Mouse (Mus musculus): ENCODE data around the gene Ssr2. TPM values are rescaled to one million over a fixed set of nuclear protein-coding genes. Genes with fewer than 3 reads are reported as not detected.

Ssr2 gene
- total RNA-seq, 2 experiments from 2014 or later: 90.4 to 94.5 TPM

DNA sequence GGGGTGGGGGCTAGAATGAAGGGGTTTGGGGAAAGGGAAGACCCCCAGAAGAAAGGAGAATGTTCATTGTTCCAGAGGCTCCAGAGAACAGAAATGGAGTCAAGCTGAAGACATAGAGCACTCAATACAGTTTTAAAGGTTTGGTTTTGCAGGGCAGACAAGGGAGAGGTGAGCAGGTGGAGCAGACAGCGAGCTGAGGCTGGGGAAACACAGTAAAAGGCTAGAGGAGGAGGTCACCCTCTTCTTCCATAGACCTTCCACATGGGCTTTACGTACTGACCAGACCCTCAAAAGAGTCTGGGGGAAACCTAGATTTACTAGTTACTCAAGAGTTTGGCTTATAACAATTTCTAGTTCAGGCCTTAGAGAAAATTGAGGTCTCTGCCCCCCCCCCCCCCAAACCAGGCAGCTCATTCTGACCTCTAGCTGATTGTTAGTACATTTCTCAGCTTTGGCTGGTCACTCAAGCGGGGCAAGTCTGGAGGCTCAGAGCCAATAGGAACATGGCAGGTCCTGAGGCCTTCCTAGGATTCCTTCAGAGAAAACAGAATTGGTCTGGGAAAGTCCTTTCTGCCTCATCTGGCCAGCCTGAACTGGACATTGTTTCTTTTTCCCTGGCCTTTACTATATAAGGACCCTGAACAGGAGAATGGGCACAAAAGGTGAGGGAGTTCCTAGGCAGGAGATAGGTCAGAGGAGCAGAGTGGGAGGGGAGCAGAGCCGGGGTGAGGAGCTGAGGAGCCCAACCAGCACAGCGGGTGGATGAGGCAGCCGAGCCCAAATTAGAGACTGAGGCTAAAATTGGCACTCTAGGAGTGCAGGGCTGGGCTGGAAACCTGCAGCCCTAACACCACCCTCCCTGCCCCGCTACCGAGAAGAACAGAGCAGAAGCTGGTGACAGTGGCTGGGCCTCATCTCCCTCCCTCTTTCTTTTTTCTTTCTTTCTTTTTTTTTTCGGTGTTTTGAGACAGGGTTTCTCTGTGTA lies 43.7 kb downstream of the Ssr2 start:
- DNase-seq (ENCODE audit: low spot score in 2 of 2): no peak
- intact Hi-C loops (cut with DNase I): no loop called here

DNA sequence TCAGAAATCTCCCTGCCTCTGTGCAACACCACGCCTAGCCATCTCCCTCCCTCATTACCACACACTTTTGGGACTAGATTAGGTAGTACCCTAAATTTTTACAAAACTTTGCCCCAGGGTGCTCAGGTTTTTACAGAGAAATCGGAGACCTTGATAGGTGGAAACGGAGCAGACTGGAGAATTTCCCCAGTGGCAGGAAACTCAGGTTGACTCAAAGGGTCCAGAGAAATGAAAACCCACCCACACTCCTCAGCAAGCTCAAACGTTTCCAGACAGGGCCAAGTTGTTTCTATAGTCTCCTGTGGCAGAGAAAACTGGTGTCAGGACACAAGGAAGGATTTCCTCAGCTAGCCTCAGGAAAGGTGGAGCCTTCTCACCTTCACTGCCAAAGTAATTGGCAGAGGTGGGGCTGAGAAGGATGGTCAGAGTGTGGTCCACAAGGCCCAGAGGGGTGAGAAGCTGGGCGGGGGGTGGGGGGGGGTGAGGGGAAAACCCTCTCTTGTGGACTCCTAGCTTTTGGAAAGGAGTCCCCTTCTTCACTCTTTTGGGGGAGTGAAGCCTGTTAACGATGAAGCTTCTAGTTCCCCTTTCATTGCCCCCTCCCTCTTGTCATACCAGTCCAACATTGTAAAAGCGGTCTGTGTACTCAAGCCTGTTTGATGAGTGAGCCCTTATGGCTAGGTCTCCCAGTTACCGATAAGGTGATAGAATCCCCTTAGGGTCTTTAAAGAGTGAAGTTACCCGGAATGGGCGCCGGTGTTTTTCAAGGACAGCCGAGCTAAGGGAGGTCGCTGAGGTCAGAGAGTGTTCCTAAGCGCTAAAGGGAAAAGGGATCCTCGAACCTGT lies 44.7 kb downstream of the Ssr2 start:
- no peak for DNase-seq (ENCODE audit: low spot score in 2 of 2)
- intact Hi-C loops (cut with DNase I): no loop called here

DNA sequence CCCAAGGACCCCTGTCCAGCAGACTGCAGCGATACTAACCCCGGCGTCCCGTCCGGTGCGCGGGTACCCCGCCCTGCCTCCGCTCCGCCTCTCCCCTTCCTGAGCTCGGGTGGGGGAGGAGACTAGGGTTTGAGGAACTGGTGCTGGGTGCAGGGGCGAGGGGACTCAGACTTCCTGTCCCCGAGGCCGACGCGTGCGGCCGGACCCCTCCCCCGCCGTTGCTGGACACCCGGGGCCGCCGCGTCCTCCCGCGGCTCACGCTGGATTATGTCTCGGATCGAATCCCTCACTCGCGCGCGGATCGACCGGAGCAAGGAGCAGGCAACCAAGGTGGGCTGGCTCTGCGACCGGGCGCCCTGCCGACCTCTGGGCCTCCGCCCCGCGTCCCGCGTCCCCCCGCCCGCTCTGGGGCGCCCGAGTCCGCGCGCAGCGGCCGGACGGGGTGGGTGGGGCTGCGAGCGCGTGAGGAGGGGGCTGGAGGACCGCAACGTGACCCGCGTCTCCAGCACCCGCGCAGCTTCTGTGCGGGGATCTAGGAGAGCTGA lies 45.4 kb downstream of the Ssr2 start:
- intact Hi-C loops (cut with DNase I): no loop called here
- DNase-seq (ENCODE audit: low spot score in 2 of 2): peak; percentile 47 to 55

DNA sequence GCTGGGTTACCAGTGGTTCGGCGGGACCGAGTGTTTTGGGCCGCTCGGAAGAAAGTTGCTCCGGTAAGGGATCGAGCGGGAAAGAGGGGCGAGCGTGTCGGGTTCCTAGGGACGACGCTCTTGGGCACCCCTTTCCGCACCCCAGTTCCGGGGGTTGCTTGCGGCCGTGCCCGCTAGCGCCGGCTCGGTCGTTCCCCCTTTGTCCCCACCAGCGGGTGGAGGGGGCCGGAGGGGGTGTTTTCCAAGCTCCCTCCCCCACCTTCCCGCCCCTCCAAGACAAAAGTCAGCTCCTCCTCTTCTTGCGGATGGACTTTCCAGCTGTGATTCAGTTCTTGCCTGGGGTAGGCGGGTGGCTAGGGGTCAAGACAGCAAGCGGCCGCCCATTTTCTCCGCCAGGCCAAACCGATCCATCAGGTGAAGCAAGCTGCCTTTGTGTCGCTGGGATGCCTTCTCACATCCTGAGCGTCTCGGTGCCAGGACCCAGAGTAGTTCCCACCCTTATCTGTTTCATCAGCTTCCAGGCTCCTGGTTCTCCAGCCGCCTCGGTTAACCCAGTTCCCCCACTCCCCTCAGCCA lies 45.9 kb downstream of the Ssr2 start:
- peak in 1 of 2 experiments; percentile 34 for DNase-seq (ENCODE audit: low spot score in 2 of 2)
- intact Hi-C loops (cut with DNase I): loop anchor here (1.0 kb wide), 1 partner anchor 10 kb away; no protein-coding TSS in a partner anchor

DNA sequence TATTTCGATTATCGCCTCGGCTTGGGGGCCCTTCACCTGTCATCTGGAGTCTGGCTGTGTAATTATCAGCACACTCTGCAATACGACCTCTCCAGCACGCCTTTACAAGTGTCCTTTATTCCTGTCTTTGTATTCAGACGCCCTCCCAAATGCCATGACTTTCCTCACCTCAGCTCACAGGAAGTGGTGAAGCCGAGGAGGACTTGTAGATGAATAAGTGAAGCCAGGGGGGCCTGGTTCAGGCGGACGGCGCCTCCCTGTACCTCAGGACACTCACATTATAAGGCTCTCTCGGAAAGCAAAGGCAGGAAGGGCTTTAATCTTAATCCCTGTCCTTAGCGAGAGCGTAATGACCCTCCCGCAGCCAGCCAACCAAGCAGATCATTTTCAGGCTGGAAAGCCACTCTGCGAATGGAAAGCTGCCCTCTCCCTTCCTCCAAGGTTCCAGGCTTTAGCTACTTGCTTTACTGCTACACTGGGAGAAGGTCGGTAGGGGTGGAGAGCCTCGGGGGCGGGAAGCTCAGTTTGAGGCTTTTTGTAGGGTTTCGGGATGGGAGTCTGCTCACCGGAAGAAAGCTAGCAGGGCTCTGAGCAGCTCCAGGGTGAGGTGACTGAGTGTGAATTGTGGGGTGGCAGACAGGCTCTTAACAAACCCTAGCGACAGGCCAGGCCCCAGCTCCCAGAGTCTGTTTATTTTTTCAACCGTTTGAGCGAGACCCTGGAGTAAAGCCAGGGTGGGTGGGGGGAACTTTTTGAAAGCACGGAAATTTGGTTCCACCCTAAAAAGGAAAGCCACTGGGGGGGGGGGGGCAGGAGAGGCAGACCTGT lies 46.7 kb downstream of the Ssr2 start:
- intact Hi-C loops (cut with DNase I): loop anchor here (1.0 kb wide), 1 partner anchor 9 kb away; no protein-coding TSS in a partner anchor
- DNase-seq (ENCODE audit: low spot score in 2 of 2): peak in 1 of 2 experiments; percentile 44

DNA sequence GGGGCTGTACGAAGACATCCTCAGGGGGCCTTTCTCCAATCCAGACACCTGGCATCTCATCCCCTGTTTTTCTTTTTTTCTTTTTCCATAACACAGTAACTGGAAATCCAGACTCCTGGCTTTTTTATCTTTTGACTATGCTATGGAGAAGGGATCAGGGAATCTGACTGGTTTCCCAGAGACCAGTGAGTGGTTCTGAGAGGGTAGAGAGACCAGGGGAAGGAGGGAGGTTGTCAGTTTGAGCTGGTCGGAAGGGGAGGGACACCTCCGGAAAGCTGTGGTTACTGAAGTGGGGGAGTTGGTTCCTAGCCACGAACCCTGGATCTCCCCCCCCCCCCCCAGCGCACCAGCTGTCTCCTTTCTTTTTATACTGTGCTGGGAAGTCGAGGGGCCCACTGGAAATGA lies 47.3 kb downstream of the Ssr2 start:
- intact Hi-C loops (cut with DNase I): loop anchor here (1.0 kb wide), 1 partner anchor 8 kb away; no protein-coding TSS in a partner anchor
- no peak for DNase-seq (ENCODE audit: low spot score in 2 of 2)

DNA sequence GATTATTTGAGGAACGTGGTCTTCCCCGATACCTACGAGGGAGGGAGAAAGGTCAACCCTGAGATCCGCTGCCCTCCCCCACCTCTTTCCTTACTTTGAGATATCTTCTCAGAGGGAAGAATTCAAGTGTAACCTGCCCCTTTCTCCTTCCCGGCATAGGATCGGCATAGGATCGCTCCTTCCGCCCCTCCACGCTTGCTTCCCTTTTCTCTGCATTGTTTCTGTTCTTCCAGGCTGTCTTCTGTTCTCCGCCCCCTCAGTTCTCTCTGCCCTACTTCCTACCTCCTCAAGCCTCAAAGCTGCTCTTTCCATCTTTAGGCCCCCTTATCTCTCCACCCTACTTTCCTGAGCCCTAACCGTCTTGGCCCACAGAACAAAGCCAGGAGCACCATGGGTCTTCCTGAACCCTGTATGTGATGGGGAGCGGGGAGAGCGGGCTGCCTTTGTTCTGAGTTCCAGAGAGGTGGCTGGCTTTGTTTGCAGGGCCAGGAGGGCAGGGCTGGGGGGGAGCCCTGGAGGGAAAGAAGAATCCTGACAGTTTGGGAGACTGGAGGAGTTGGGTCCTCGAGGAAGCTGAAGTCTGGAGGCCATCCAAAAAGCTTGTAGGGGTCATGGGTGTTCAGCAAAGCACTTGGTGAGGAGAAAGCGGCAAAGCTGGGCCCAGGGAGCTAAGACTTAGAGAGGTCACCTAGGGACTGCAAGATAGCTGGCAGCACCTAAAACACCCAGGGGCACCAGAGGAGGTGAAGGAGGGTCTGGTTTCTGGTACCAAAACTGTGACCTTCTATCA lies 47.9 kb downstream of the Ssr2 start:
- DNase-seq (ENCODE audit: low spot score in 2 of 2): peak in 1 of 2 experiments; percentile 65
- intact Hi-C loops (cut with DNase I): loop anchor here (2.0 kb wide), 1 partner anchor 47 kb away; no protein-coding TSS in a partner anchor

DNA sequence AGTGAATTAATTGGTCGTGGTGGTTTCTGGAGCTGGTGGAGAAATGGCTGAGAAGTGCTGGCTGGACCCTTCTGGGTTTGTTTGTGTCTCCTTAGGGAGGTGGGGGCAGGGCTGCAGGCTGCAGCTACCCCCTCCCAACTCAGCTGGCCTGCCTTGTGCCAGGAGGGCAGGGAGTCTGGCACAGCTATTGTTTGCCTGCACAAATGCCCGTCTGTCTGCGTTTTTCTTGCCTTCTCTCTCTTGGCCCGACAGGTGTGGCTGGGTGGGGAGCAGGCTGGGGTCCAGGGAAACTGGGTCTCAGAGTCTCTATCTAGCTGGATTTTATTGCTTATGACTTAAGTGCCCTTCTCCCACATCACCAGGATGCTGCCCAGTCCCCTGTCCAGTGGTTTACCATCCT lies 48.6 kb downstream of the Ssr2 start:
- no peak for DNase-seq (ENCODE audit: low spot score in 2 of 2)
- intact Hi-C loops (cut with DNase I): loop anchor here (2.0 kb wide), 1 partner anchor 48 kb away; no protein-coding TSS in a partner anchor

DNA sequence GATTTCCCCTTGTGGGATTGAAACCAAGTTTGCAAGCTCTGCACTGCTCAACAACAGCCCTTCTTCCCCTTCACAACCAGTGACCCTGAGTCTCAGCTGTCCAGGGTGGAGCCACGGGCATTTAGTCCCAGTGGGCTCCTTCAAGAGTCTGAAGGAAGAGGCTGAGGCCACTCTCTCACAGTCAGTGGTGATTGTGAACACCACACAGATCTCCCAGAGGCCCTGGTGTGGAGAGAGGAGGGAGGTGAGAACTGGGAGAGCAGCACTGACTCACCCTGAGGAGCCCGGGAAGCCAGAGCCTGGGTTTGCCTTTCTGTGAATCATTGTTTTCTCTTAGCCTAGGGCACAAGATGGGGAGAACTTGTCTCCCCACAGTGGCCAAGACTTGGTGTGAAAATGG lies 49.3 kb downstream of the Ssr2 start:
- intact Hi-C loops (cut with DNase I): loop anchor here (2.0 kb wide), 1 partner anchor 48 kb away; no protein-coding TSS in a partner anchor
- DNase-seq (ENCODE audit: low spot score in 2 of 2): no peak

DNA sequence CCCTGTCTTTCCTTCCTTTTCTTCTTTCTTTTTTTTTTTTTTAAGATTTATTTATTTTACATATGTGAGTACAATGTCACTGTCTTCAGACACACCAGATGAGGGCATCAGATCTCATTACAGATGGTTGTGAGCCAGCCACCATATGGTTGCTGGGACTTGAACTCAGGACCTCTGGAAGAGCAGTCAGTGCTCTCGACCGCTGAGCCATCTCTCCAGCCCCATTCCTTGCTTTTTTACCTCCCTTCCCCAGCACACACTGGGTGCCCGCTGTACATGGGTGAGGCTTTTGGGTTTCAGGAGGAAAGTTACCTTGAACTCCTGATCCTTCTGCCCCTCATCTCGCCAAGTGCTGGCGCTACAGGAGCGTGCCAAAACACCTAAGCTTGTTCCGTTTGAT lies 49.9 kb downstream of the Ssr2 start:
- no peak for DNase-seq (ENCODE audit: low spot score in 2 of 2)
- intact Hi-C loops (cut with DNase I): loop anchor here (2.0 kb wide), 1 partner anchor 49 kb away; no protein-coding TSS in a partner anchor

DNA sequence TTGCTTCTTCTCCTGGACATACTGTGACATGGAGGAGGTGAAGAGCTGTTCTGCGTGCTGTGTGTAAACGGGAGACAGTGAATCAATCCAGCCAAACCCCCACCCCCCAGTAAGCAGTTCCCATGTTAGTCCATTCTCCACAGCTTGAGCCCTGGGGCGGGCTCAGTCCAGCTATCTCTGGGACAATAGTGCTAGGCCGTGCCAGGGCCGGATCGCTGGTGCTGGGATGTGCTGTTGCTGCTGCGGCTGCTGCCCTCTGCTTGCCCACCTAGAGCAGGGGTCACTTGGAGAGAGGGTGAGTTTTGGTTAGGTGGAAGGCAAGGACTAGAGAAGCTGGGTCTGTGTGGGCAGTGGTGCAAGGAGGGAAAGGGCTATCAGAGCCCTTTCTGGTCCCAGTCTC lies 50.6 kb downstream of the Ssr2 start:
- intact Hi-C loops (cut with DNase I): no loop called here
- DNase-seq (ENCODE audit: low spot score in 2 of 2): no peak

DNA sequence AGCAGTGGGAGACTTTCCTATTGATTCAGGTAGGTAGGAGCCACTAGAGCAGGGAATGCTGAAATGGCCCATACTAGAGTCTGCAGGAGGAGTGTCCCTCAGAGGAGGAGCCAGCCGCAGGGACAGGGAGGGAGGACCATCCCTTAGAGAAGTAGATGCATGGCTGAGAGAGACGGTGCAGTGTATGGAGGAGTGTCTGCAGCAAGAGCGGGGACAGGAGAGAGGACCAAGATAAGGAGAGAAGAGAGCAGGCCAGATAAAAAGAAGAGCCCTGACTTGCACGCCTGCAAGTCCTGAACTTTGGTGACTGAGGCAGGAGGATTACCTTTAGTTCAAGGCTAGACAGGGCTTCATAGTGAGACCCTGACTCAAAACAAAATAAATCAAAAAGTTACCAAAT lies 51.4 kb downstream of the Ssr2 start:
- intact Hi-C loops (cut with DNase I): no loop called here
- DNase-seq (ENCODE audit: low spot score in 2 of 2): no peak

DNA sequence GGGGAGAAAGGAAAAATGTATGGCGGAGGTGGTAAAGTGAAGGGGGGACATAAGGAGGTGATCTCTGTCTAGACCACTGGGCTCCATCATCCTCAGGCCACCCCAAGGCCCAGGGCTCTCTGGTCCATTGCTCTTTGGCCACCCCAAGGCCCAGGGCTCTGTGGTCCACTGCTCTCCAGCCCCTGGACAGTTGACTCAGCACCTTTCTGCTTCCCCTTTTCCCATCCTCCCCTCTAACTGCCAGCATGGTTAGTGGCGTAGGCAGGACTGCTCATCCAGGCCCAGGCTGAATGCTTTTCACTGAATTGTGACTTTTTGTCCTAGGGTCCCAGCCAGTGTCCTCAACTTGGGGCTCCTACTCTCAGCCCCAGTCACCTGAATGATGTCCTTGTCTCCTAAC lies 51.9 kb downstream of the Ssr2 start:
- intact Hi-C loops (cut with DNase I): no loop called here

DNA sequence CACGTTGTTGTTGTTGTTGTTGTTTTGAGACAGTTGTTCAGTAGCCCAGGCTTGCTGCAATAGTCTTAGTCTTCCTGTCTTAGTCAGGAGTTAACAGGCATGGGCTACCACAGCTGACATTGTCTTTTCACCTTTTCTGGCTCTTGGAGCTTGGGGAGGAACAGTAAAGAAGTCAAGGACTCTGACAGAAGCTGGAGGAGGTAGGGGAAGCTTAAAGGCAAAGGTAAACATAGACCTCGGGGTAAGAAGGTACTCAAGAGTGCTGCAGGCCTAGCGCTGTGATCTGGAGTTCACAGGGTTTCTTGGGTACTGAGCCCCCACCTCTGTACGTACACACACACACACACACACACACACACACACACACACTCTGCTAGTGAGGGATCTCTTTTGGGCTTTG lies 53.1 kb downstream of the Ssr2 start:
- intact Hi-C loops (cut with DNase I): no loop called here
- no peak for DNase-seq (ENCODE audit: low spot score in 2 of 2)

More for the DNA sequence above, 51.9 kb downstream of the Ssr2 start:
- no peak for DNase-seq (ENCODE audit: low spot score in 2 of 2)

DNA sequence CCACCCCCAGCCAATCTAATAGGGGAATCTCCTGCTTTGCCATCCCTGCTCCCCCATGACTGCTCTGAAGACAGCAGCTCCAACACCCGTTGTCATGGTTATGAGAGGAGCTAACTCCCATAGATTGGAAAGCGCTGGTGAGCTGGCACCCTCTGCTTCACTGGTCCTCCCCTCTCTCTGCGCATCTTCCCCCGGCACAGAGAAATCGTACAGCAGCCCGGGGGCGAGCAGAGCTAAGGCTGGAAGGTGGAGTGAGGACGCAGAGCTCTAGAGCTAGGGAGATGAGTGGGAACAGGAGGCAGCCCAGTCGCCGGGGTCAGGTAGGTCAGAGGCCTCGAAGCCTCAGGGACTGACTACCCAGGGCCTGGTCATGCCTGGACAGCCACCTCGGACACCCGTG lies 53.6 kb downstream of the Ssr2 start:
- DNase-seq (ENCODE audit: low spot score in 2 of 2): peak; percentile 85 to 86
- intact Hi-C loops (cut with DNase I): no loop called here

DNA sequence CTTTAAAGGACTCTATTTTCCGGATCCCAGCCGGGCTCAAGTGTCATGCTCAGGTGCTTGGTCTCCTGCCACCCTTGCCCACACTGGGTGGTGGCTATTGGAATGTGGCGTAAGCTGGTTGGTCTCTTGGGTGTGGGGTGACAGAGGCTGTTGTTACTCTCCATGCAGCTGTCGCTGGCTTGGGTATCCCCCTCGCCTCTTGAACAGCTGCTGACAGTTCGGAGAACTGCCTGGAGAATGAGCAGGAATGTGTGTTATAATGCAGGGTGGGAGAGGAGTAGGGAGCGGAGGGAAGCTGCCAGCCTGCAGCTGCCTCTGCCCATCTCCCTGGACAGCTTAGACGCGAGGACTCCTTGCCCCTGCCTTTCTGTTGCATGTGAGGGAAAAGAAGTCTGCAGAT lies 54.3 kb downstream of the Ssr2 start:
- intact Hi-C loops (cut with DNase I): no loop called here
- no peak for DNase-seq (ENCODE audit: low spot score in 2 of 2)

DNA sequence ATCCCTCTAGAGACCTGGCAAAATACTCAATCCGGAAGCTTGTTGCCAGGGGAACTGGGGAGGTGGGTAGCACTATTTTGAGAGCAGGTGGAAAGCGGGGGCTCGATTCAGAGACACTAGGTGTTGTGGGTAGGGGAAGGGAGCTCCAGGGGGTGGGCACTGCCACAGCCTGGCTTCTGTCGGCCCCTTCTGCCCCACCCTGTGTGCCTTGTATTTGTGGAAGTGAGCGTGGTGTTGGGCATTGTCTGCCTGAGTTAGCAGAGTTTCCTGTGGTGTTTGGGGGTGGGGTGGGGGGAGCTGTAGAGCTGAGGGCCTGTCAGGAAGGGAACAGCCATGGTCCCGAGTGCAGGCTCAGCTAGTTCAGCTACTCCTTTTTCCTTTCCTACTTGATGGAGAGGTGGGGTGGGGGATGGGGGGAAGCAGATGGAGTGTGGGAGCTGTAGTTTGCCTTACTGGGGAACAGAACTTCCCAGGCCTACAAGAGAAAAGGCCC lies 55.2 kb downstream of the Ssr2 start:
- DNase-seq (ENCODE audit: low spot score in 2 of 2): peak; percentile 73 to 76

More for the DNA sequence above, 55.2 kb downstream of the Ssr2 start:
- intact Hi-C loops (cut with DNase I): loop anchor here (1.0 kb wide), 1 partner anchor 9 kb away; no protein-coding TSS in a partner anchor
